Mouse (Mus musculus): ENCODE results near the gene Mkrn2os.
"Not testable (repeated sequence)": the region's sequence is repeated elsewhere in the genome, so short reads cannot be mapped to it uniquely, and the experiment has no call there.

Gene Mkrn2os

GRCm38 (mm10) chr6:115592458-115592857, at the start of gene Mkrn2os:
Gene Mkrn2os, minus strand, starts transcription at chr6:115592576.
- no peak for DNase-seq (ENCODE audit: low read depth, low spot score)

- not testable (repeated sequence) for DNase-seq (ENCODE audit: low read depth, low spot score)
Observed at GRCm38 (mm10) chr6:115638188-115638587, 45.8 kb upstream of the Mkrn2os start.

- DNase-seq (ENCODE audit: low read depth, low spot score) = no peak
Observed at GRCm38 (mm10) chr6:115634015-115634414, 41.6 kb upstream of the Mkrn2os start.

GRCm38 (mm10) chr6:115631056-115631795, 38.9 kb upstream of the Mkrn2os start:
- DNase-seq (ENCODE audit: low read depth, low spot score) = no peak

GRCm38 (mm10) chr6:115626121-115626520, 33.7 kb upstream of the Mkrn2os start:
- no peak for DNase-seq (ENCODE audit: low read depth, low spot score)

GRCm38 (mm10) chr6:115620942-115621341, 28.6 kb upstream of the Mkrn2os start:
- DNase-seq (ENCODE audit: low read depth, low spot score) = no peak

- no peak for DNase-seq (ENCODE audit: low read depth, low spot score)
Observed at GRCm38 (mm10) chr6:115619818-115620217, 27.4 kb upstream of the Mkrn2os start.

GRCm38 (mm10) chr6:115615983-115616382, 23.6 kb upstream of the Mkrn2os start:
- DNase-seq (ENCODE audit: low read depth, low spot score) = no peak

- no peak for DNase-seq (ENCODE audit: low read depth, low spot score)
Observed at GRCm38 (mm10) chr6:115613793-115614192, 21.4 kb upstream of the Mkrn2os start.

GRCm38 (mm10) chr6:115610301-115610700, 17.9 kb upstream of the Mkrn2os start:
- DNase-seq (ENCODE audit: low read depth, low spot score) = no peak

- DNase-seq (ENCODE audit: low read depth, low spot score) = no peak
Observed at GRCm38 (mm10) chr6:115609121-115609520, 16.7 kb upstream of the Mkrn2os start.

GRCm38 (mm10) chr6:115607429-115607828, 15.1 kb upstream of the Mkrn2os start:
- no peak for DNase-seq (ENCODE audit: low read depth, low spot score)

- no peak for DNase-seq (ENCODE audit: low read depth, low spot score)
Observed at GRCm38 (mm10) chr6:115606461-115606860, 14.1 kb upstream of the Mkrn2os start.

- DNase-seq (ENCODE audit: low read depth, low spot score) = peak; percentile 82
Observed at GRCm38 (mm10) chr6:115601715-115602523, 9.5 kb upstream of the Mkrn2os start, which contains the start of gene Mkrn2. Gene Mkrn2, plus strand, starts transcription at chr6:115601902.

- no peak for DNase-seq (ENCODE audit: low read depth, low spot score)
Observed at GRCm38 (mm10) chr6:115601322-115601714, 8.9 kb upstream of the Mkrn2os start.

GRCm38 (mm10) chr6:115595667-115596066, 3.3 kb upstream of the Mkrn2os start:
- DNase-seq (ENCODE audit: low read depth, low spot score) = no peak

GRCm38 (mm10) chr6:115594463-115594862, 2.1 kb upstream of the Mkrn2os start:
- DNase-seq (ENCODE audit: low read depth, low spot score) = no peak

GRCm38 (mm10) chr6:115593252-115593651, 876 bp upstream of the Mkrn2os start:
- no peak for DNase-seq (ENCODE audit: low read depth, low spot score)

GRCm38 (mm10) chr6:115591692-115592359, 550 bp downstream of the Mkrn2os start:
- DNase-seq (ENCODE audit: low read depth, low spot score) = no peak

- no peak for DNase-seq (ENCODE audit: low read depth, low spot score)
Observed at GRCm38 (mm10) chr6:115586321-115586720, 6.1 kb downstream of the Mkrn2os start.

- no peak for DNase-seq (ENCODE audit: low read depth, low spot score)
Observed at GRCm38 (mm10) chr6:115584176-115584575, 8.2 kb downstream of the Mkrn2os start.
